Mouse (Mus musculus) left cerebral cortex, postnatal 4 days (tissue): ENCODE data around the gene Fstl4. TPM values are rescaled to one million over a fixed set of nuclear protein-coding genes. Genes with fewer than 3 reads are reported as not detected.
"Not testable (repeated sequence)": the region's sequence is repeated elsewhere in the genome, so short reads cannot be mapped to it uniquely, and the experiment has no call there.

ENCODE experiments used
- DNase-seq: peaks from one replicate; pipeline ENCODE4 v3.0.0-alpha.2; 2022
- intact Hi-C: fragments of 180-260 bp; cut with DNase I; formaldehyde crosslinking; loops from one replicate; pipeline ENCODE4 v1.15.1; 2025
- total RNA-seq, 2 experiments: library from RNA; stranded (reverse); gene quantifications; 2 replicates each; pipeline ENCODE4 v1.2.3; 2021

Gene Fstl4
- total RNA-seq, 2 experiments from 2014 or later, result 12.9 to 13.2 TPM

GRCm38 (mm10) chr11:53182177-53182852 is 417.9 kb downstream of the Fstl4 start:
- intact Hi-C loops, result no loop called here

GRCm38 (mm10) chr11:53182858-53183257 is 418.4 kb downstream of the Fstl4 start:
- peak; percentile 63 for DNase-seq
- intact Hi-C loops, result no loop called here

More at GRCm38 (mm10) chr11:53182177-53182852, 417.9 kb downstream of the Fstl4 start:
- DNase-seq, result peak; percentile 13

GRCm38 (mm10) chr11:53184046-53184445 is 419.6 kb downstream of the Fstl4 start:
- DNase-seq, result no peak
- intact Hi-C loops, result no loop called here

- DNase-seq, result no peak
- intact Hi-C loops, result no loop called here
These were observed 420.3 kb downstream of the Fstl4 start for GRCm38 (mm10) chr11:53184698-53185097.

GRCm38 (mm10) chr11:53187427-53188140 is 423.1 kb downstream of the Fstl4 start:
- DNase-seq, result peak; percentile 59
- intact Hi-C loops, result no loop called here

- DNase-seq, intact Hi-C loops: not testable (repeated sequence)
These were observed 432.1 kb downstream of the Fstl4 start for GRCm38 (mm10) chr11:53196551-53196950.

DNA sequence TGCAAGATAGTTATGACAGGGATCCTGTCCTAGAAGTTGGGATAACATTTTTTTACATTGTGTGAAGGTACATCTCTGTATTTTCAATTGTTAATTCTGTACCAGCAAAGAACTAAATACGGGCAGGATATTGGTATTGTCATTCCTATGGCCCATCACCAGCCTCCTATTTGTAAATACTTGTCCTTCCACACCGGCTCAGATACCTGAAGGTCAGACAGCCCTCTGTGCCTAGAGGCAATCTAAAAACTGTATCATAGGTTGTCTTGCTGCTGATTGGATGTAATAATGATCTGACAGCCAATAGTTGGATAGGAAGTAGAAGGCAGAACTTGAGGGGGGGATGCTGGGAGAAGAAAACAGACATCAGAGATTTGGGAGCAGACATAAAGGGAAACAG is 432.7 kb downstream of the Fstl4 start:
- no peak for DNase-seq
- intact Hi-C loops, result no loop called here

- DNase-seq, result no peak
- intact Hi-C loops, result no loop called here
These were observed 438.2 kb downstream of the Fstl4 start for GRCm38 (mm10) chr11:53202459-53203250.

DNA sequence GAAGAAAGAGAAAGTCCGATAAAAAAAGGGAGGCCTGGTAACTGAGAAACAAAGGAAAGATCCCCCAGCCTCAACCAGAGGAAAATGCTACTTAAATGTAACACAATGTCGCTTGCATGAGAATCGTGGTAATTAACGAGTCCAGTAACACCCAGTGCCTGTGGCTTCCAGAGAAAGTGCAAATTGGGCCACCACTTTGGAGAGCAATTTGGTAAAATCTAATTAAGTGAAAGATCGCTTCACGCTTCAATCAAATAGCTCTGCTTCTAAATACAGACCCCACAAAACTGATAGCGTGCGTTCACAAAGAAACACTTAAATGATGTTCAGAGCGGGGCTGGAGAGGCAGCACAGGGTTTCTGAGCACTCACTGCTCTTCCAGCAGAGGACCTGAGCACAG is 446.4 kb downstream of the Fstl4 start:
- intact Hi-C loops, result no loop called here
- DNase-seq, result no peak

- DNase-seq, result no peak
- intact Hi-C loops, result no loop called here
These were observed 464.6 kb downstream of the Fstl4 start for GRCm38 (mm10) chr11:53229011-53229410.

DNA sequence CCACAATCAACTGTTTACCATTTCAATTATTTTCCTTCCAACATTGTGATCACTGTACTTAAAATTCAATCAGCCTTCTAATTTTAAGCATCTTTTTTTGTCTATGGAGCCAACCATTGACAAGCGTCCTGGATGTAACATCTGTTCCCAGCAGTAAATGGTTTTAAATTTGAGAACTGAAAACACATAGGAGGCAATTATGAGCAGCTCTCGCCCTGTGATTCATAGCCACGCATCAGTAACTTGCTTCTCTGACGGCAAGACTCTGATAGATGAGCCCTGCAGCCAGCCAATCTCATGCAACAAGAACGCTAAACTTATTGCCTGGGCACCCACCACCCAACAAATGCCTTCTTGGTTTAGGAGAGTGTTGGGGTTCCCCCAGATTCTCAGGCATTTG is 467.4 kb downstream of the Fstl4 start:
- intact Hi-C loops, result no loop called here
- DNase-seq, result no peak

DNA sequence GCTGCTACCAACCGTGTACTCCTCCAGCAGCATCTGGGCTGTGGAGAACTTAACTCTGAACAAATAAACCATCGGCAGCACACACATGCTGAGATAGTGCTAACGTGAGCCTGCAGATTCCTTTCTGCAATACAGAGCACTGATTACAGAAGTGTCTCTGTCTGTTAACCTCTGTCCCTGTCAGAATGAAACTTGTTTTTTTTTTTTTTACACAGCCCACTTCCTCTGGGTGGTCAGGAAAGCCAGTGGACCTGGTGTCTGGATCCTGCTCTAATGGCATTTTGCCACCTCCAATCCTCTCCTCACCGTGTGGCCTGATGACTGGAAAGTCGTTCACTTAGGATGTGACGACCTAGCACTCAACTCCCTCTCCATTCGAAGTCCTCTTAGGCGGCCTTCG is 469.2 kb downstream of the Fstl4 start:
- intact Hi-C loops, result no loop called here
- no peak for DNase-seq
